Mouse (Mus musculus) MEL (cell line): Measurements from ENCODE around the gene Cdh22. TPM values are rescaled to one million over a fixed set of nuclear protein-coding genes. Genes with fewer than 3 reads are reported as not detected.

Experiments
- DNase-seq: peaks from one replicate; pipeline ENCODE4 v3.0.0; 2011; ENCODE audit warnings: low read depth, low spot score
- H3K27ac ChIP-seq: 2 replicates; pipeline ENCODE4 v1.5.1; 2012; ENCODE audit warnings: low read depth, mild to moderate bottlenecking, control low read depth, low read length, moderate library complexity; ENCODE audit not compliant: control insufficient read depth
- H3K27me3 ChIP-seq, 2 experiments: fragments of 150-350 bp in 1 of 2; sonication (generic) in 1 of 2; 2 replicates each; pipeline ENCODE4 v1.6.1; 2012; ENCODE audit warnings: low read length in 2 of 2, mild to moderate bottlenecking in 2 of 2, improper control_type of control experiment in 1 of 2, moderate library complexity in 1 of 2; ENCODE audit not compliant: insufficient read depth in 2 of 2, control insufficient read depth in 1 of 2
- H3K36me3 ChIP-seq, 2 experiments: 2 replicates each; pipeline ENCODE4 v1.6.1; 2012 to 2014; ENCODE audit warnings: low read length in 2 of 2, improper control_type of control experiment in 1 of 2, inconsistent platforms in 1 of 2, mild to moderate bottlenecking in 1 of 2; ENCODE audit not compliant: insufficient read depth in 2 of 2, control insufficient read depth in 1 of 2
- H3K4me1 ChIP-seq, 2 experiments: fragments of 150-350 bp in 1 of 2; sonication (generic) in 1 of 2; 2 replicates each; pipeline ENCODE4 v1.6.1; 2012; ENCODE audit warnings: low read length in 2 of 2, improper control_type of control experiment in 1 of 2, mild to moderate bottlenecking in 1 of 2; ENCODE audit not compliant: insufficient read depth in 2 of 2, control insufficient read depth in 1 of 2
- H3K4me3 ChIP-seq, 2 experiments: fragments of 150-350 bp in 1 of 2; sonication (generic) in 1 of 2; 2 replicates each; pipeline ENCODE4 v1.5.1; 2012; ENCODE audit warnings: low read depth in 2 of 2, low read length in 2 of 2, mild to moderate bottlenecking in 2 of 2, moderate library complexity in 2 of 2, control low read depth in 1 of 2, improper control_type of control experiment in 1 of 2; ENCODE audit not compliant: control insufficient read depth in 1 of 2, insufficient read depth in 1 of 2
- H3K79me2 ChIP-seq: 2 replicates; pipeline ENCODE4 v1.6.1; 2012; ENCODE audit warnings: mild to moderate bottlenecking, low read length, moderate library complexity; ENCODE audit not compliant: control insufficient read depth, poor library complexity, insufficient read depth
- H3K9ac ChIP-seq: 2 replicates; pipeline ENCODE4 v1.6.1; 2012; ENCODE audit warnings: low read depth, mild to moderate bottlenecking, control low read depth, low read length, moderate library complexity; ENCODE audit not compliant: control insufficient read depth, poor library complexity, severe bottlenecking
- H3K9me3 ChIP-seq: fragments of 150-350 bp; sonication (generic); replicated peaks from 2 replicates; pipeline ENCODE4 v1.6.1; 2012; ENCODE audit warnings: mild to moderate bottlenecking, low read length, improper control_type of control experiment, moderate library complexity; ENCODE audit not compliant: insufficient read depth
- CHD2 ChIP-seq: IDR thresholded peaks from 2 replicates; pipeline ENCODE4 v1.6.1; 2011; ENCODE audit warnings: low read length, improper control_type of control experiment
- EP300 ChIP-seq, 2 experiments: IDR thresholded peaks; 2 replicates each; pipeline ENCODE4 v1.6.1; 2011; ENCODE audit warnings: improper control_type of control experiment in 2 of 2, low read length in 2 of 2, low read depth in 1 of 2, mild to moderate bottlenecking in 1 of 2
- GABPA ChIP-seq: IDR thresholded peaks from 2 replicates; pipeline ENCODE4 v1.6.1; 2012; ENCODE audit warnings: low read depth, mild to moderate bottlenecking, inconsistent platforms, low read length, improper control_type of control experiment, moderate library complexity
- HCFC1 ChIP-seq: IDR thresholded peaks from 2 replicates; pipeline ENCODE4 v1.6.1; 2012; ENCODE audit warnings: low read depth, mild to moderate bottlenecking, inconsistent platforms, low read length, improper control_type of control experiment, moderate library complexity
- KAT2A ChIP-seq: conservative IDR thresholded peaks from 2 replicates; pipeline ENCODE4 v1.6.1; 2012; ENCODE audit warnings: low read depth, low read length, improper control_type of control experiment, inconsistent platforms
- MAX ChIP-seq: IDR thresholded peaks from 2 replicates; pipeline ENCODE4 v1.6.1; 2011; ENCODE audit warnings: low read length, improper control_type of control experiment
- MXI1 ChIP-seq: IDR thresholded peaks from 2 replicates; pipeline ENCODE4 v1.6.1; 2011; ENCODE audit warnings: mild to moderate bottlenecking, low read depth, low read length, improper control_type of control experiment
- MYC ChIP-seq: IDR thresholded peaks from 2 replicates; pipeline ENCODE4 v1.6.1; 2011; ENCODE audit warnings: low read depth, mild to moderate bottlenecking, low read length, improper control_type of control experiment, moderate library complexity
- POLR2A ChIP-seq, 2 experiments: IDR thresholded peaks; 2 replicates each; pipeline ENCODE4 v1.6.1; 2011 to 2012; ENCODE audit warnings: low read length in 2 of 2, mild to moderate bottlenecking in 2 of 2, control low read depth in 1 of 2, improper control_type of control experiment in 1 of 2, low read depth in 1 of 2, moderate library complexity in 1 of 2; ENCODE audit not compliant: control insufficient read depth in 1 of 2, insufficient read depth in 1 of 2, poor library complexity in 1 of 2
- POLR2AphosphoS2 ChIP-seq: IDR thresholded peaks from 2 replicates; pipeline ENCODE4 v1.6.1; 2011; ENCODE audit warnings: low read length, improper control_type of control experiment
- POLR2AphosphoS5 ChIP-seq: IDR thresholded peaks from 2 replicates; pipeline ENCODE4 v1.6.1; 2012; ENCODE audit warnings: low read depth, borderline replicate concordance, mild to moderate bottlenecking, inconsistent platforms, low read length, moderate library complexity, mixed read lengths
- RAD21 ChIP-seq: IDR thresholded peaks from 2 replicates; pipeline ENCODE4 v1.6.1; 2011; ENCODE audit warnings: mild to moderate bottlenecking, low read depth, low read length, improper control_type of control experiment
- RCOR1 ChIP-seq: IDR thresholded peaks from 2 replicates; pipeline ENCODE4 v1.6.1; 2012; ENCODE audit warnings: low read depth, mild to moderate bottlenecking, inconsistent platforms, low read length, improper control_type of control experiment
- SMC3 ChIP-seq: IDR thresholded peaks from 2 replicates; pipeline ENCODE4 v1.6.1; 2011; ENCODE audit warnings: low read depth, low read length, improper control_type of control experiment
- TCF12 ChIP-seq: IDR thresholded peaks from 2 replicates; pipeline ENCODE4 v1.6.1; 2014; ENCODE audit warnings: low read depth, mild to moderate bottlenecking, inconsistent platforms, low read length, improper control_type of control experiment, moderate library complexity
- USF1 ChIP-seq: IDR thresholded peaks from 2 replicates; pipeline ENCODE4 v1.6.1; 2014; ENCODE audit warnings: low read depth, mild to moderate bottlenecking, inconsistent platforms, low read length, improper control_type of control experiment, moderate library complexity
- ZKSCAN1 ChIP-seq: IDR thresholded peaks from 2 replicates; pipeline ENCODE4 v1.6.1; 2012; ENCODE audit warnings: low read depth, mild to moderate bottlenecking, inconsistent platforms, low read length, improper control_type of control experiment, moderate library complexity
- ZNF384 ChIP-seq: IDR thresholded peaks from 2 replicates; pipeline ENCODE4 v1.6.1; 2012; ENCODE audit warnings: low read depth, mild to moderate bottlenecking, inconsistent platforms, low read length, improper control_type of control experiment
- polyA plus RNA-seq, 2 experiments: library from polyadenylated mRNA; stranded (reverse) in 1 of 2; unstranded in 1 of 2; fragments of >175 nt in 1 of 2; fragments of >200 nt in 1 of 2; gene quantifications; 2 replicates each; pipeline versions ENCODE4 v1.2.1 to v1.2.4; 2012; ENCODE audit warnings: low replicate concordance in 2 of 2, low read depth in 1 of 2; ENCODE audit not compliant: insufficient read length in 2 of 2, insufficient read depth in 1 of 2, missing spikeins in 1 of 2
- total RNA-seq: library from RNA; depleted of rRNA; stranded (reverse); fragments of 300-350 nt; gene quantifications from 2 replicates; pipeline ENCODE4 v1.2.3, GENCODE M21; 2012

The Cdh22 gene
- total and polyA plus RNA-seq, 3 experiments = not detected

- no peaks in the 10 kb centered on the region for H3K27me3 ChIP-seq
- no peaks in the 10 kb centered on the region for H3K4me1 ChIP-seq
- H3K79me2 ChIP-seq = no peaks in the 10 kb centered on the region
- H3K27ac ChIP-seq = no peak overlapping the region
- H3K4me3 ChIP-seq = no peak overlapping the region
- no peak overlapping the region for H3K9ac ChIP-seq
- H3K36me3 ChIP-seq = no peaks in the 10 kb centered on the region
- H3K9me3 ChIP-seq = no peaks in the 10 kb centered on the region
- TF ChIP-seq TCF12 (no peak), CHD2 (no peak), GABPA (no peak), HCFC1 (no peak), MYC (no peak)
- no peak for DNase-seq
Measured at GRCm38 (mm10) chr2:165221952-165222351, 12.7 kb downstream of the Cdh22 start.

GRCm38 (mm10) chr2:165220347-165220945 is 14.2 kb downstream of the Cdh22 start:
- H3K4me1 ChIP-seq = no peaks in the 10 kb centered on the region
- no peak overlapping the region for H3K27ac ChIP-seq
- H3K27me3 ChIP-seq = no peaks in the 10 kb centered on the region
- H3K4me3 ChIP-seq = no peak overlapping the region
- no peaks in the 10 kb centered on the region for H3K79me2 ChIP-seq
- DNase-seq = no peak
- H3K9me3 ChIP-seq = no peaks in the 10 kb centered on the region
- no peak for TF ChIP-seq POLR2AphosphoS2
- TF ChIP-seq, all 39 proteins: peak for 0
- H3K36me3 ChIP-seq = no peaks in the 10 kb centered on the region
- no peak overlapping the region for H3K9ac ChIP-seq

- H3K27me3 ChIP-seq = no peaks in the 10 kb centered on the region
- no peaks in the 10 kb centered on the region for H3K9me3 ChIP-seq
- no peaks in the 10 kb centered on the region for H3K4me1 ChIP-seq
- H3K27ac ChIP-seq = no peak overlapping the region
- H3K79me2 ChIP-seq = no peaks in the 10 kb centered on the region
- no peak for DNase-seq
- no peaks in the 10 kb centered on the region for H3K36me3 ChIP-seq
- H3K9ac ChIP-seq = no peak overlapping the region
- no peak overlapping the region for H3K4me3 ChIP-seq
- TF ChIP-seq SMC3 = no peak
- no peak for TF ChIP-seq POLR2AphosphoS2
- TF ChIP-seq KAT2A = no peak
- no peak for TF ChIP-seq RCOR1
- no peak for TF ChIP-seq EP300 (IDR thresholded peaks at IDR 0.05; ENCODE audit: low read depth in 1 of 2, low read length in 2 of 2)
- TF ChIP-seq ZNF384 = no peak
- TF ChIP-seq POLR2AphosphoS5 = no peak
- TF ChIP-seq MXI1 = no peak
- TF ChIP-seq USF1 = no peak
- TF ChIP-seq RAD21 = no peak
- no peak for TF ChIP-seq ZKSCAN1
- no peak for TF ChIP-seq POLR2A (IDR thresholded peaks at IDR 0.05; ENCODE audit: control insufficient read depth in 1 of 2, insufficient read depth in 1 of 2, low read depth in 1 of 2, low read length in 2 of 2, poor library complexity in 1 of 2)
- TF ChIP-seq MAX = no peak
Measured at GRCm38 (mm10) chr2:165218954-165219353, 15.7 kb downstream of the Cdh22 start.
